Mouse (Mus musculus): ENCODE results near the gene Ctxn1.

Ctxn1 gene

DNA sequence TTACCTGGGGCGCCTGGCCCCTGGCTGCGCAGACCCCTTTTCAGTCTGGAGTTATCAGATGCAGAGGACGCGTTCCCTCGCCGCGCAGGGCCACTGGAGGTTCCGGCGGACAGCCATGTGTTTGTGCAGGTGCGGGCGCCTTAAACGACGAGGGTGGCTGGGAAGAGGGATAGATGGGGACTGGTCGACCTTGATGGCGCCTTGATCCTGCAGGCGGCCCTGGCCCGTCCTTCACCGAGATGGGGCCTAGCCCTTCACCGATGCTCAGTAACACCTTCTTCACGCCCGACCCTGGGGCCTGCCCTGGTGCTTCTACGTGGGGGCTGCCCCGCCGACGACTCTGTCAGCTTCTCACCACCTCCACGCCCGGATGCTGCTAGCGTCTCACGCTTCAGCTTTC is 9.9 kb downstream of the Ctxn1 start:
- no peak for DNase-seq

DNA sequence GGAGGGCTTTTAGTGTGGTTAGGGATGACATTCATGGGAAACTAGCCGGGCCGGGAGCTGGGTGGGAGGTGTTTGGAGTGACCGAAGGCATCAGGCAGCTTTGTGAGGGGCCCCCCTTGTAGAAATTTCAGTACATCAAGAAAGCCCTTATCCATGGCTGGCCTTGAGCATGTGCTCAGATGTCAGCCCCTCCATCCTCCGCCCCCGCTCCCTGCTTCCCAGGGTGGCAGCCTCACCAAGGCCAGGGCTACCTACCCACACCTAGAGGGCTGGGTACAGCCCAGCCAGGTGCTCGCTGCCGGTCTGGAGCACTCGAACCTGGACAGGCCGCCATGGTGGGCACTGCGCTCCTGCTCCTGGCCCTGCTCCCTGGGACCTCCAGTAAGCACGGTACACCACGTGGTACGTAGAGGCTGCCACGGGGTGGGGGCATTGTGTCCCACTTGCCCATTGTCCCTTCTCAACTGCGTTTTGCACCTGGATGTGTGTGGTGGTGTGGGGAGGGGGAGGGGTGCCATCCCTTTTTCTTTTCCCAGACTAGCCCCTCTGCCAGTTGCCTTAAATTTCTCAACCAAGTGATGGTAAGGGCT is 11.0 kb downstream of the Ctxn1 start, which contains the start of gene Tgfbr3l:
Tgfbr3l (plus strand) TSS at position 264 of the 590 bp plus-strand sequence.
- no peak for DNase-seq

DNA sequence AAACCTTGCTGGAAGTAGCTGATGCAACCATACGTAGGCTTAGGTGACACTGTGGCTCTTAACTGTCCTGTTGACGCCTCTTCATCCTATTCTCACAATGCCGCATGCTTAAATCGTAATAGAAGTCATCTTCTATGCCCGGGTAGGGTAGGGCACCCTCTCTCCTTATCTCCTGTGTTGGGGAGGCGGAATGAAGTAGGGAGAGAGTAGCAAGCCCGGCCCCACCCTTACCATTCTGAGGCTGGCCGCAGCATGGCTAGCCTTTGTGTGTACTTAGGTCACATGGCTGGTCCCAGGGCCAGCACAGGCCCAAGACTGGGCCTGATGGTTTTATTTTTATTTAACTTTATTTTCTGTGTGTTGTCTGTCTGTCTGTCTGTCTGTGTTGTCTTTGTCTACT is 11.8 kb downstream of the Ctxn1 start:
- no peak for DNase-seq

DNA sequence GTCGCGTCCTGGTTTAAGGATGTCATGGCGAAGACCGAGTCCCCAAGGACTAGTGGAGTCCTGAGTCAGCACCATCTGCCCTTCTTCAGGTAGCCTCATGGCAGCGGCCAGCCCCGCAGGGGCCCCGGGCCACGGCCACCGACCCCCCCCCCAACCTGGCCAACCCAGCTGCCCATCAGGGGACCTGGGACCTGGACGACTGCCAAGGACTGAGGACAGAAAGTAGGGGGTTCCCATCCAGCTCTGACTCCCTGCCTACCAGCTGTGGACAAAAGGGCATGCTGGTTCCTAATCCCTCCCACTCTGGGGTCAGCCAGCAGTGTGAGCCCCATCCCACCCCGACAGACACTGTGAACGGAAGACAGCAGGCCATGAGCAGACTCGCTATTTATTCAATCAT is 13.3 kb downstream of the Ctxn1 start:
- peak; percentile 16 for DNase-seq

DNA sequence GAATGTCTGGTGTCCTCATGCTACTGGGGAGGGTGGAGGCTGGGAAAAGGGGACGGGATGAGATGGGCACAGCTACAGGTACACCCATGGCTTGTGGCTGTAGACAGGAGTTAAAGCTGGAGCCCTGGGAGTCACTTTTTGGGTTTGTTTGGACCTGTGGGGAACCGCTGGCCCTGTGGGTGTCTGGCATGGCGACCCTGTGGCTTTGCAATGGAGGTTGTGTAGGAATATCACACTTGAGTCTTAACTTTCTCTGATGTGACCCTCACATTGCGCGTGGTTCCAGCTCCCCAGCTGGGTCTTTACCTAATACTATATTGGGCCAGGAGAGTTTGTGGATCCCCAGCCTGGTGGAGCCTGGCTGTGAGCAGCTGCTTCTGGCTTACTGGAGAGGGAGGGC is 14.0 kb downstream of the Ctxn1 start:
- no peak for DNase-seq

DNA sequence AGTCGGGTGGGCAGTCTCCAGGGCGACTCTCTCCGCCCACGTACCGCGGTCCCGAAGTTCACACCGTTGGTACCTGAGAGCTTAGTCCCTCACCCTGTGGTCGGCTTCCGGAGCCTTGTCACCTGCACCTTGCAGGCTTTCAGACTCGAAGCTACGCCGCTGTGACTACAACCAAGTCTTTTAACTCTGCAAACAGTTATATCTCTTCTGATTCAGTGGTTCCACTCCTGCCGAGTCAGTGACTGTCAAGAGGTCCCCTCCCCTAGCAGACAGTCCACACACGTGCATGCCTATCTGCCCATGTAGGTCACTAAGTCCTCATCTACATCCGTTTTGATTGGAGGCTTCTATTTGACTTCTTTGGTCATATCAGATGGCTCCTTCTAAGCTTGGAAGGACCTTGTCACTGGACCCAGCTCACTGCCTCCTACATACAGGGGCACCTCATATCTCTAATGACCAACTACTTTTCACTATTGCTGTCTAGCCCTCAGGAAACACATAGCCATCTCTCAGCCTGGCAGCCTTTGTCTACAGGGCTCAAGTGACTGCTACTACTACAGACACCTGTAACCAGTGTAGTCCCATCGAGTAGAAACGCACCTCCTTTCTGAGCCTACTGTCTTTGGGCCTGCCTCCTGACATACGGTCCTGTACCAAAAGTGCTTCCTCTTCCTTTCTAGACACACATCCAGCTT is 19.7 kb downstream of the Ctxn1 start:
- DNase-seq = peak; percentile 63

DNA sequence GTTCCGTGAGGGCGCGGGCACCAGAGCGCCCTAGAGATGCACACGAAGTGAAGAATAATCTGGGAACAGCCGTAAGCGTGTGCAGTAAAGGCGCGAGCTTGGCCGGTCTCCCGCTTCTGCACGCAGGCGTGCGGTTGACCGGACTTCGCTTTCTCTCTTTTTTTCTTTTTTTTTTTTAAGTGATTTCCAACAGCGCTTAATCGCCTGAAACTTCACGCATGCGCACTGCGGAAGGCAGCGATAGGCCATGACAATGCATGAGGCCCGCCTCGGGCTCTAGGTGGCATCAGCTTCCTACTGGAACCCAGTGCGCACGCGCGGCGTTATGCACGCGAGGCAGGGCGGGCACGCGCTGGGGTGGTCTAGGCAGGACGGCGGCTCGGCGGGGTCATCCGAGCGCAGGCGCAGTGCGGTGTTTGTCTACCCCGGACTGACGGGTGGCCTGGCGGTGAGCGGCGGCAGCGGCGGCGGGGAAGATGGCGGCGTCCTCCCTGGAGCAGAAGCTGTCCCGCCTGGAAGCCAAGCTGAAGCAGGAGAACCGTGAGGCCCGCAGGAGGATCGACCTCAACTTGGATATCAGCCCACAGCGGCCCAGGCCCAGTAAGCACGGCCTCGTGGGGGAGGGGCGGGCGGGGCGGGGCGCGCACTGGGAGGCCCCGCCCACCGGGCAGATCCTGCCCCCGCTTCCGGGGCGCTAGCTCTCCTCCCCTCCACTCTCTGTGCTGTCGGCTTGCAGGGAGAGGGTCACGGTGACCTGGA is 20.5 kb downstream of the Ctxn1 start, which contains the start of the genes Map2k7 and Gm49320:
Map2k7 (plus strand) TSS at position 307 of the 759 bp plus-strand sequence.
Gm49320 (plus strand) TSS at position 432 of the 759 bp plus-strand sequence.
- peak; percentile 100 for DNase-seq

DNA sequence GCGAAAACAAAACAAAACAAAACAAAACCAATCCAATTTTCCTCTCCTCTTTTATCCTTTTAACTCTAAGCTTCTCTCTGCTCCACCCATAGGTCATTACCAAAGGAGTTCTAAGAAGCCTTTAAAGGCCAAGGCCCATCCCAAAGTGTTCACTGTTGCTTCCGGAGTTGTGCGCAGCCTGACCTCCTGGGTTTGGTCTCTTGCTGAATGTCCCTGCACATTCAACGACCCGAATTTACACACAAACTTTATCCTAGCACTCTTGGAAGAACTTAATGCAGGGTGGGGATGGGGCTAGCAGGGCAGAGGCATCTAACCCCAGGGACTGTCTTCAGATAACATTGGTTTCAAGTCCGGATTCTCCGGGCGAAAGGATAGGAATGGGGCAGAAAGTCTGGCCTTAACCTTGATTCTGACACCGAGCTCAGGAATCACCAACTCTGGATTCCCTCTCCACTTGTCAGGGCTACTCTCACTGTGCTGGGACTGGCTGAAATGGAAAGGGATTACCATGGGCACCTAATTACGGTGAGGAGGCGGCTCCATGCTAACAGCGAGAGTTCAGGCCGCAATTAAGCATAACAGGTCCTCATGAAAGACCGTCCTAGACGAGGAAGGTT is 21.1 kb downstream of the Ctxn1 start:
- no peak for DNase-seq

DNA sequence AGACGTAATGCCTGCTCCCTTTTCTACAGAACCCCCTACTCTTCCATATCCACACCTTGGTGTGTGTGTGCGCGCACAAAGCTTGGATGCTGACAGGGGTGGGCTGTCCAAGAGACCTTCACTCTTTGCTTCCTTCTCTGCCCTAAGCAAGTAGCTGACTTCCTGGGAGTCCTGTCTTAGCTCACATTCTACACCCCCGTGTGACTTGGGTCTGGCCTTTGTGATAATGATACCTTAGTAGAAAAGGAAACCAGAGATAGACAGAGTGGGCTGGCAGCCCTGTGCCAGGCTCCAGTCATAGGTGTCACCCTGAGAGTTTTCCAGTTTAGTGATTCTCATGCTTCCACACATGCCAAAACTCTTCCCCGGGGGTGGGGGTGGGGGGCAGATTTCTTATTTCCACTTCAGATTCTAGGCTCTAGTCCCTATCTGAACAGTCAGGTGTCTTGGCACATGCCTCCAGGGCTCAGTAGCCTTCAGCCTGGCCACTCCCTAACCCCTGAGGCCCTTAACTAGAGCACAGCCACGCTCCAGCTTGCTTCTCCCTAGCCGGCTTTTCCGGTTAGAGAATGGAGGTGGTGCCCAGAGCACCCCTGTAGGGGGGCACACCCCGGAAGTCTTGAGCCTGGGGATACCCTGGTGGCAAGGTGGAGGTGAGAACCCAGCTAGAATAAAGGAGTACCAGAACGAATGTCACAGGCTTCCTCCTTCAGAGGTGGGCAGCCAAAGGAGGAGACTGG is 28.3 kb downstream of the Ctxn1 start:
- no peak for DNase-seq

DNA sequence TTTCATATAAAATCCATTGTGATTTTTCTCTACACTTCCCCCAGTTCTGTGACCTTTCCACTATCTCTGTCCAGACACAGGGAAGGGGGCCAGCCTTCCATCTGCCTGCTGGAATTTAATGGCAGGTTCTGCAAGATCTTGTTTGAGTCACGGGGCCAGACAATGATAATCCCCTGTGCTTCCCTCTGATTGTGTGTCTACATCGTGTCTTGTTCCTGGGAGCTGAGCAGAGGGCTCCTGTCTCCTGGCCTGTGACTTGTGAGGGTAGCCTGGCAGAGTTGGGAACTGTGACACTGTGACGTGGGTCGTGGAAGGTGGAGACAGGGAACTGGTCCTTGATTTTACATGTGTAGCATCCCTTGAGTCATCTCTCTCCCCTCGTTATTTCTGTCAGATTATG is 29.3 kb downstream of the Ctxn1 start:
- no peak for DNase-seq

DNA sequence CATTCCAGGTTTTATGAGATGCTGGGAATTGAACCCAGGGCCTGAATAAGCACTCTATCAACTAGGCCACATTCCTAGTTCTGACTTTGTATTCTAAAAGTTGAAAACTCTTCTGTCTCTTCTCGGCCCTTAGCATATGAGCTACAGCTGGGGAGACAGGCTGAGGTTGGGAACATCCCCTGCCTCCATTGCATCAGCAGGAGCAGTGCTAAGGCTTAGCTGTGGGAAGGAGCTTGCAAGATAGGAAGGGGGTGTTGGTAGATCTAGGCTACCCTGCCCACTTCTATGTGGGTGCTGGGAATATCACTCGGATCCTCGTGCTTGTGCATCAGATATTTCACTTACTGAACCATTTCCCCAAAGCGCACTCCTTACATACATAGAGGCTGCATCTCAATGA is 31.2 kb downstream of the Ctxn1 start:
- no peak for DNase-seq

DNA sequence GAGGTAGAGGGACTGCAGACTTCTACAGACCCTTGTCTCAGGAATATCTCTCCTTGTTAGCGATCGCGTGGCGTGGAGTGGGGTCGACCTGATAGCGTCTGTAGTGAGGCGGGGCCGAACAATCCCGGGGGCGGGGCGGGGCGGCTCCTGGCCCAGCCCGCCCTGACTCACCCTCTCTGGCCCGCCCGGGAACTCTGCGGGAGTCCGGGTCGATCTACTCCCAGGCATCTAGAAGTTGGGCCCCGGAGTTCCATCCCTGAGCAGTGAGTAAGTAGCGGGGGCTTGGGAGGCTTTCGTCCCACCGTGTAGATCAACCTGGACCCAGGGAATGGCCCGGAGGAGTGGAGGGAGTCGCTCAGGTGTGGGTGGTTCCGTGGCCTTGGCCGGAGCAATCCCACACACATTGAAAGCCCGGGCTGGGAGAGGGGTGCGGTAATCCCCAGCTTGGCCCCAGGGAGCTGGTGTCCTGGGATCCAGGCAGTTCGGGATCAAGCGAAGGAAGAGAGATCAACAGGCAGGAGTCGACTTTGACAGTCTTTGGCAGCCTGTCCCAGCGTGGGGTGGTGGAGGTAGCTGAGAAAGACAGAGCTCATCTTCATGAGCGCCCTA is 32.2 kb downstream of the Ctxn1 start, which contains the start of gene Lrrc8e:
Lrrc8e (plus strand) TSS at position 89 of the 609 bp plus-strand sequence.
- no peak for DNase-seq

DNA sequence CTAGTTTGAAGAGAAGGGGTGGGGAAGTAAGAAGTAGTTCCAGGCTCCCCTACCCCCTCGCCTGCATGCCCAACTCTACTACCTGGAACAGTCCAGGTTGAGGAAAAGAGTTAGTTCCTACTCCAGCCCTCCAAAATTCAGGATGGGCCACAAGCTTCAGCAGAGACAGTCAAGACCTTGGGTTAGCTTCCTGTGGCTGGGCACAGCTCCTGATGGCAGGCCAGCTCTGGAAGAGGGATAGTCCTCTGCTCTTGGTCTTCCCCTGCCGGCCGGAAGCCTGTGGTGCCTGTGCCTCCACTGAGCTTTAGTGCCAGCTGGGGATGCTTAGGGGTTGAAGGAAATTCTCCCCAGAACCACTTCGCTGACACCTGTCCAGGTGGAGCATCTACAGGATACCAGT is 32.8 kb downstream of the Ctxn1 start:
- no peak for DNase-seq

DNA sequence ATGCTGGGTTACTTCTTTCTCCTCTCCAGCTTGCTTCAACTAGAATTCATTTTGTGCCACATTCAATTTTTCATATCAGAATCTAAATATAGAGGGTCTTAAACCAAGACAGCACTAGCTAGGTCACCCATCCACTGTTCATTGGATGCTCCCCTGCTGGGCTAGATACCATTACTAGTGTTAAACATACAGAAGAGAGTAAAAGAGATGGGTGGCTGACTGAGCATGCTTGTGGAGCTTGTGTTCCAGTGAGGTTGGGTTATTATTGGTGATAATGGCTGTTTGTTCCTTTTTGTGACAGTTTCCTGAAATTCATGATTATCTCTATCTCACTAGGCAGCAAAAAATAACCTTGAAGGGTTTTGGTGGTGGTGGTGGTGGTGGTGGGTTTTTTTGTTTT is 37.0 kb downstream of the Ctxn1 start:
- DNase-seq = no peak

DNA sequence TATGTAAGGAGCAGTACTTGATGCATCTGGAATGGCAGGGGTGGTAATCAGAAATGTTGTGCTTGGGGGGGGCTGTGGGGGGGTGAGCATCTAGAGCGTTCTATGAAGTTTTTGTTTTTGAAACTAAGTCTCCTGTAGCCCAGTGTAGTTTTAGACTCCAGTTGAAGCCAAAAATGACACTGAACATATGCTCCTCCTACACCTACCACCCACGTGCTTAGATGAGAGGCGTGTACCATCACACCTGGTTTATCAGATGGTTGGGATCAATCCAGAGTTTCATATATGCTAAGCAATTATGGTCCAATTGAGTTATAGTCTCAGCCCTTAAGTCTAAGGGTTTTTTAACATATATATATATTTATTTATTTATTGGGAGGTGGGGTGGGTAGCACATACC is 39.5 kb downstream of the Ctxn1 start:
- DNase-seq = no peak

DNA sequence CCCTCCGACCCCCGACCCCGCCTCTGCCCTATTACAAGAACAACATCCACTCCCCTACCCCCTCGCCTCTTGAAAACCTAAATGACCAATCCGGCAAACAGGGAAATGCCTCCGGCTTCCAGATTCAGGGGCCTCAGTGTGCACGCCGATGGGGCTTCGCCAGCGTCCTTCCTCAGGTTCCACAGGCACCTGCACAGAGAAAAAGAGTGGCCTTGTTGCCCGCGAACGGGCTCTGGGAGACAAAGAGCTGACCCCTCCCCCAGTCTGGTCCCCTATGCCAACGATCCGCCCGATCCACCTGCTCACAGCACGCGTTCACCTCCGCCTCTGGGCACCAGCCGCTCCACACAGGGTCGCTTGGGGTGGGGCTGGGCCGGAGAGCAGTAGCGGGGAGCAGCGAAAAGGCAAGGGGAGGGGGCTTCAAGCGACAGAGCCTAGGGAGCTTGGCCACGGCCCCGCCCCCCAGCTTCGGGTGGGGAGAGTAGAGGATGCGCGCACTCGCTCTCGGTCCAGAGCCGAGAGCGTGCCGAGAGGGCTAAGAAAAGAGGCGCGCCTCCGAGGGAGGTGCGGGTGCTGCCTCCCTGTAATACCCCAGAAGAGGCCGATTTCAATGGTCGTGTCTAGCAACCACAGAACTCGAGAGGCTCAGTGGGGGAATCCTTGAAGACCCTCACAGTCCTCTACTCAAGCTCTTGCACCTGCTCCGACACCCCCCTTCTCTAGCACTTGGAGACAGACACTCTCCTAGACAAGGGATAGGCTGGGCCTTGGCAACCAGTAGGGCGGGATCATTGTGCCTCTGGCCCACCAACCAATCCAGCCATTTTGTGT is 42.1 kb downstream of the Ctxn1 start, which contains the start of gene Prr36:
Prr36 (minus strand) TSS at position 669 of the 831 bp plus-strand sequence.
- peak; percentile 71 for DNase-seq

DNA sequence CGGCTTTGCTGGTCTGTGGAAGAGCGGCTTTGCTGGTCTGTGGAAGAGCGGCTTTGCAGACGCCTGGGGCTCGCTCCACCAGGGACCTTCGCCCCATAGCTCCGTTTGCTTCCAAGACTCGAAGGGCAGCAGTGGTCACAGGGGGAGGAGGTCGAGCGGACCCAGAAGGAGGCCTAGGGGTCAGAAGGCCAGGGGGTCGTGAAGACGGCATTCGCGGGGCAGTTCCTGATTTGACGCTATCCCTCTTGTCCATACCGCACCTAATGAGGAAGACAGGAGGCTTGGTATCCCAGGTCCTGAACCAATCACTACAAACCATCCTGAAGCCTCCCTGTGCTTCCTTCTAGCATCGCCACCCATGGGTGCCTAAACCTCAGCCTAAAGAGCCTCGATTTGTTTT is 42.8 kb downstream of the Ctxn1 start:
- DNase-seq = no peak

DNA sequence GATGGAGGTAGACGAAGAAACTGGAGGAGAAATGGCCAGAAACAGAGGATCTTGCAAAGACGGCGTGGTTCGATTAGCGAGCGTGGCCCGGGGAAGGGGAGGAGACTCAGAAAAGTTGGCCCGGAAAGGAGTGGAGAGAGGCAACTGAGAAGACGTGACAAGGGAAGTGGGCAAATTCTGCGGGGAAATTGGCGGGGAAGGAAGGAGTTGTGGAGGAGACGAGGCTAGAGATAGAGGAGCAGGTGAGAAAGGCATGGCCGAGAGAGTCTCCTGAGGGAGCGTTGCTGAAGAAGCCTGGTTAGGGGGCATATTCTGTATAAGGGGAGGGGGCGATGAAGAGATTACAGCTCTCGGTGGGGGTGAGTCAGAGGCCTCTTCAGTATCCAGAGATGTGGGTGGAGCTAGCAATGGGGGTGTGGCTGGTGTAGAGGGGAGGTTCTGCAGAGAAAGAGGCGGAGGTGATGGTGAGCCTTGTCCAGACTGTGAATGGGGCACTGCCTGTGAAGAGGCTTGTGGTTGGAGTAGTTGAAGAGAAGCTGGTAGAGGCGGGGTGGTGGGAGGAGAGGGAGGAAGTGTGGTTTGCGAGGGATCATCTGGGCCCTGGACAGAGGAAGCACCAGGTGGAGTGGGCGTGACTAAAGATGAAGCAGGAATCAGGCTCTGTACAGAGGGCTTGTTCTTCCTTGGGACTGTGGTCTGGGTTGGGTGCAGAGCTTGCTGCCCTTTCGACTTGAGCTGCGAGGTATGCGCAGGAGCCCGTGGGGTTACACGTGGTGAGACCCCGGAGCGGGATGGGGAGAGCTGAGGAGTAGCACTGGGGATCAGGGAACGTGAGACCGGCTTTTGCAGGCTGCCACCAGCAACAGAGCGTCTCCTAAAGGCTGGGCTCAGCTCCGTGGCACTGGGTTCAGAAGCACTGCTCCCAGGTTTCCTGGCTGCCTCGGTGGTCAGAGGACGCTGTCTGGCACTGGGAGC is 44.8 kb downstream of the Ctxn1 start:
- DNase-seq = no peak

DNA sequence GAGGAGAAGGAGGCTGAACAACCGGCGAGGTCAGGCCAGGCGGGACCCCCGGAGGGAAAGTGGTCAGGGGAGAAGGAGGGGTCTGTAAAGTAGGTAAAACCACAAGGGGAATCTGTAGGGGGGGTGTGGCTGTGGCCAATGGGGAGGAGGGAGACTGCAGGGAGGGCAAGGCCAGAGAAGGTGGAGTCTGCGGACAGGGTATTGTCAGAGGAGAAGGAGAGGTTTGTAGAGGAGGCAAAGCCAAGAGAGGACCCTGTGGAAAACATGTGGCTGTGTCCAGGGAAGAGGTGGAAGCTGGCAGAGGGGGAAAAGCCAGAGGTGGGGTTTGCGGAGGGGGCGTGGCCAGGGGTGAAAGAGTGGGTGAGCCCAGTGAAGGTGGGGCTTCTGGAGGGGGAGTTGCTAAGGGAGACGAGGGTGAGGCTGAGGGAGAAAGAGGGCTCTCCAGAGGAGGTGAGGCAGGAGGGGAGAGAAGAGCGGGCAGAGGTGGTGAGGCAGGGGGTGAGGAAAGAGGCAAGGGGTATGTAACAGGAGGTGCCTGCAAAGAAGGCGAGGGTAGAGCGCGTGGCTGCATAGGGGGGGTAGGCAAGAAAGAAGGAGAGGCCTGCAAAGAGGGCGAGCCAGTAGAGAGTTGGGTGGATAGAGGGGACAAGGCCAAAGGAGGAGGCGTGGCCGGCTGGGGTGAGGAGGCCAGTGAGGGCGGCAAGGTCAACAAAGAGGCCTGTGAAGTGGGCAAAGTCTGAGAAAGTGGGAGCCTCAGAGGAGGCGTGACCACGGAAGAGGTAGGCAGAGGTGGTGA is 45.7 kb downstream of the Ctxn1 start:
- no peak for DNase-seq

Data from cerebellum, adult 9-10 months (tissue).